Mouse (Mus musculus) gonadal fat pad, adult 2 months (tissue): ENCODE measurements at regions not wholly inside any gene's neighbourhood (a gene's known extent, or its start where the extent isn't known, plus 50 kb on each side); places are given as distances from the start of the nearest gene placed in this dataset.

Source experiments
- DNase-seq: peaks from one replicate; pipeline ENCODE4 v3.0.0-alpha.2; 2012; ENCODE audit warnings: low read depth

GRCm38 (mm10) chr9:41509597-41509996 lies 348.1 kb upstream of the Ubash3b start:
- DNase-seq, result no peak

DNA sequence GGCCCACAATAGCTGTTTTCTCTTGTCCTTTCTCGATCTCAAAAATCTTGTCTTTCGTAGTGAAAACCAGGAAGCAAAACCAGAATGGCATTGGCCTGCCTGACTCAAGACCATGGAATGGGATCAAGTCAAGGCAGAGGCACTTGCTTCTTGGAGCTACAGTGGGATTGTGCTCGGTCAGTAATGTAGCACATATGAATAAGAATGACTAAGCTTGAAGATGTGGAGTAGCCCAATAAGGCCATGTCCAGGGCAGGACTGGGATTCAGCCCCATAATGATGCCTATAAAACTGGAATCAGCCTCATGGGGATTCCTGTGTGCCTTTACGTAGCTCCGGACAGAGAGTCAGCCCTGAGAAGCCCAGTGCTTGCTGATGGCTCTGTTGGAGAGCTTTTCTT lies 347.2 kb upstream of the Ubash3b start:
- no peak for DNase-seq

DNA sequence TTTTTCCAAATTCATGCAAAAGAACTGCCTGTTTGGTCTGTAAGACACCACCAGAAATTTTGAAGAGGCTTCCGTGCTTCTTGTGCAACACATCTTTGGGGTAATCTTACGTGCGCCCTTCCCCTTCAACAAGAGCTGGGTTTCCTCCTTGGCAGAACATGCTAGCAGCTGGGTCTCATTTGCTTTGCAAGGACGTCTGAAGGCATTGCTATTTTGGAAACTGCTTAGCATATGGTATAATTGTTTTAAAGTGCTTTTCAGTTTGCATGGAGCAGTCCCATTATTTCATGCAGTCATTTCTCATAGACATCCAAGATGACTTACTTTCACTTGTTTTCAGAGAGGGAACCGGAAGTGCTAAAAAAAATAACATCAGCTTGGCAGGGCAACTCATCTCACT lies 336.8 kb upstream of the Ubash3b start:
- DNase-seq, result no peak

DNA sequence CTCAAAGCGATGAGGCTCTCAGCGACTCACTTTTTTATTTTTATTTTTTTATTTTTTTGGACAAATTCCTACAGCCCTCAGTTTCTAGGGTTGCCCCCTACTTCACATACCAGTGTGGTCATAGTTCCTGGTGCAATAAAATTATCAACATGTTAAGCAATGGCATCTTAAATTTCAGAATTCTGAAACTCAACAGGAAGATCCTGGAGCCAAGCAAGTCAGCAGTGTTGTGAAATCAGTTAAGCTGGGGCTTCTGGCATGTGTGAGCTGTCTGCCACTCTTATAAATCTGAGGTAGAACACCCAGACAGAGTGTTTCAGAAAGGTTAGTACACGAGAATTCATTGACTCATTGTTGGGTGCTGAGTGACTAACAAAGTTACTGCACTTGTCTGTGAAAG lies 328.6 kb upstream of the Ubash3b start:
- no peak for DNase-seq

DNA sequence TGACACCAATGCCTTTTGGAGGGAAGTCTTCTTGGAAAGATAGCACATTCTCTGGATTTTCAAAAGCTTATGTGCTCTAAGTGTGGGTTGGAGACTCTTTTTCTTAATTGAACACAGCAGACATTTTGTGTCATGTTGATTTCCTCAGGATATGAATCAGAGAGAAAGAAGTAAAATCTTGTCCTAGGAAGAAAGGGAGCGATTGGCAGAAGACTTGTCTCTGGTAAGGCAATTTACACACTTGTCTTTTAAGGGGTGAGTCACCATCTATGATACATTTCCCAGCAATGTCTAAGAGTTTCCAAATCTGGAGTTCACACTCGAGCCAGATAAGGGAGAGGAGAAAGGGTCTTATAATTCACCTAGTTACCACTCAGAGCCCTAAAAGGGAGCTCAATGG lies 326.5 kb upstream of the Ubash3b start:
- no peak for DNase-seq

DNA sequence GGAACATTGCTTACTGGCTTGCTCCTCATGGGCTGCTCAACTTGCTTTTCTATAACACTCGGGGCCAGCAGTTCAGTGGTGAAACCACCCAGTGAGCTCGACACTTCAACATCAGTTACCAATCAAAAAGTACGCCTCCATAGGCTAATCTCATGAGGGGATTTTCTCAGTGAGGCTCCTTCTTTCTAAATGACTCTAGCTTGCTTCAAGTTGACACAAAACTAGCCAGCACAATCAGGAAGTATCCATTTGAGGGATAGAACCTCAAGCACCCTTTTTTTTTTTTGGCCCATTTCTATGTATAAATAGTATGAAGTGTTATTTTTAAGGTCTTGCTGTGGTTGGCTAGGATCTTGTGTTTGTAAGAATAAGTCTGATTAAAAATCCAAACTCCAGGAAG lies 321.7 kb upstream of the Ubash3b start:
- no peak for DNase-seq

DNA sequence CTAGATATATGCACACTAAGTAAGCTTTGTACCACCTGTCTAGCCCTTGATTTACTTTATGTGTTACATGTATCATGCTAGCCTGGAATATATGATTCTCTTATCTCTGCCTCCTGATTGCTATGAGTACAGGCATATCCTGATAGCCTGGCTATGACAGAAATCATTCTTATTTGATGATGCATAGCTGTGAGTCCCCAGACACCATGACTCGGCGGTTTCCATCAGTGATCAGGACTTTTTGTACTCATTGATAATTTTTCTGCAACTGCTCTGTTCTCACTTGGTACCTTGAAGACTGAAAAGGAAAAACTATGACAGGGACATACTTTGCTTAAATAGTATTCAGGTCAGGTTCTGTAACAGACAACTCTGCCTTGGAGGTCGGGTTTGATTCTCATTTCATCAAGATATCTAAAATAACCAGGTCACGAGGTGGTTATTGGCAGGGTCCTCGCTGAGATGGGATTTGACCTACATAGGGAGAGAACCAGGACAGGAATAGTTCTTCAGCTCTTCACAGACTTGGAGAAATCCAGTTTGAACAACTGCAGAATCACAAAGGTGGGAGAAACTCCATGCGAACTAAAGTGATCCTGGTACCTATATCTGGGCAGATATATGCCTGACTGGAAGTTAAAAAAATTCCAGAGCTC lies 320.2 kb upstream of the Ubash3b start:
- DNase-seq, result no peak

DNA sequence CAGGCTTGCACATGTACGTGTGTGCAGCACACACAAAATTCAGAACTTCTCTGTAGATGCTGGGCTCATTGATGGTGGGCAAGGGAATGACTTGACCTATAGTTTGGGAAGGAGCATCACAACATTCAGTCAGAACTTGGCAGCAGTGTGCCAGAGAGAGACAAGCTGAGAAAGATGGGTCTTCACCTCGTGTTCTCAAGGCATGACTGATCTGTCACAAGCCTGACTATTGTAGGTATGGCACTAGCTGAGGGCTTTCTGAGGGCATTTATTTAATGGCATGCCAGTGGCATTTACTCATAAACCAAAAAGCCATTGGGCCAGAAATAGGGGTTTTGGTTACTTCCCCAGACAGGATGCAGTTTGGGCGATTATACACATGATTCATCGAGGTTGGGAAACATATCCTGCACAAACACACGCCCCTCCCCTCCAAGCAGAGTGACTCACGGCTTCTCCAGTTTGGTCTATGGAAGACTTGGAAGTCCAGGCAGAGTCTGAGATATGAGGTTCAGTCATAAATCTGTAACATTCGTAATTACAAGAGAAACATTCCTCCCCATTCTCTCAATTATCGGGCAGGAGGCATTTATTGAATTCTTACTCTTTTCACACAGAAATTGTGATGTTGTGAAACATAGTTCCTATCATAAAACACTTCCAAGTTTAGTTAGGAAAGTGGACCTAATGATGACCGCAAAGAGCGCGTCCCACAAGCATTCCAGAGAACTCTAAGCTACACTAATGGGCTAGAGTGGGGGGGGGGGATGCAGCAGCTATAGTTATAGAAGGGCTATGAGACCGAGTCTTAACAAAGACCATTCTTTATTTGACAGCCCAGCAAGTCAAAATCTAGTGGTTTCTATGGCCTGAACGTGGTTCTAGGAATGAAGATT lies 318.6 kb upstream of the Ubash3b start:
- no peak for DNase-seq

- no peak for DNase-seq
Observed at GRCm38 (mm10) chr9:41479085-41479484, 317.6 kb upstream of the Ubash3b start.

DNA sequence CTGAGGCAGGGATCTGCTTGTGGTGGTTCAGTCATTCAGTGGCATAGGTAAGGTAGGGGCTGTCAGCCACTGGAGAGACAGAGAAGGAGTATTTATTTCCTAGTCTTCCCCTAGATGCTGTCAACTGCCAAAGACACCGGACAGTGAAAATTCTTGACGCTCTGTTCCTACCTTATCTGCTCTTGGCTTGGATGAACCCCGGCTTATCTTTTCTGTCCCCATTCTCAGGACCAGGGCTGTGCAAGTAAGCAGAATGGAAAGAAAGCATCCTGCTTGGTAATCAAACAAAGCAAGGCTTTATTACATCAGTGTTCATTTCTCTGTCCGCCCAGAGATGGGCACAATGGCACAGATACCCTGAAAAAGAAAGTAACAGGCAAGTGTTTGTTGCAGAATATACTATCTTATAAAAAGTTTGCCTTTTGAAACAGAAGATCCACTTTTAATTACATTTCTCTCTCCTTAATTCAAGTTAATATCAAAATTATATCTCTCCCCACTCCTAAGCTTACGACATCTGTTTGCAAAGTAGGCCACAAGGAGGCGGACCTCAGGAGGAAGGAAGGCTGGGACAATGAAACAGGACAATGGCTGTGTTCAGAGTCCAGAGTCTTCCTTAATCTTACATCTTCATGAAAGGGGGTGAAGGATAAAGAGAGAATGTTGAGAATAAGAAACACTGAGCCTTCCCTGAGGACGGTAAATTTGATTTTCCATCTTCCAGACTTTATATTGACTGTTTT lies 316.8 kb upstream of the Ubash3b start:
- DNase-seq, result no peak

DNA sequence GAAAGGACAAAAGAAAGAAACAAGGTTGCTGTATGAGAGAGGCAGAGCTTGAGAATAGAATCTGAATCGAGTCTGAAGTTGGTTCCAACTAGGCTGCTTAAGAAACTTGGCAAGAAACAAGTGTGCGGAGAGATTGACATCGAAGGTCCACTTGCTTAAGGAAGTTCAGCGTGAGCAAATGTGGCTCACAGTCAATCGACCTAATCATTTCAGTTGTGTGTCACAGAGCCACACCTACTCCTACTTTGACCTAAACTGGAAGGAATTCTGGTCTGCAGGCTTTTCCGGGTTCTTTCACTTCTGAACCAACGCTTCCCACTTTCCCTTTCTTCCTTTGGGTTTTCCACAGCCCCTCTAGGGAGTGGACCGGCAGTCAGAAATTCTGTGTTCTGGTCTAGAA lies 313.8 kb upstream of the Ubash3b start:
- DNase-seq, result peak; percentile 23

DNA sequence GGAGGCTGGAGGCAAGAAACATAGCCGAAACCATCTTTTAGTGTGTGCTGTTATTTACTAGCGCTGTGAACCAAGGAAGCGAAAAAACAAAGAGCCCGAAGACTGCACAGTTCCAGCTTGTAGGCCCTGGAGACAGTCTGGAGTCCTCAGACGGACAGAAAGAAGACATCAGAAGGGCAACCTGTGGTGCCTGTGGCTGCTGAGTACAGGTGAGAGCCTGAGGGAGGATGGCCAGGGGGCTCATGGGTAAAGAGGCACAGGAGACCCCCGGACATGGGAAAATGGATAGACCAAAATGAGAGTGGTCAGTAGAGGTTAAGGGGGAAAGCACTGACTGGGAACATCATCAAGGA lies 313.4 kb upstream of the Ubash3b start:
- no peak for DNase-seq

DNA sequence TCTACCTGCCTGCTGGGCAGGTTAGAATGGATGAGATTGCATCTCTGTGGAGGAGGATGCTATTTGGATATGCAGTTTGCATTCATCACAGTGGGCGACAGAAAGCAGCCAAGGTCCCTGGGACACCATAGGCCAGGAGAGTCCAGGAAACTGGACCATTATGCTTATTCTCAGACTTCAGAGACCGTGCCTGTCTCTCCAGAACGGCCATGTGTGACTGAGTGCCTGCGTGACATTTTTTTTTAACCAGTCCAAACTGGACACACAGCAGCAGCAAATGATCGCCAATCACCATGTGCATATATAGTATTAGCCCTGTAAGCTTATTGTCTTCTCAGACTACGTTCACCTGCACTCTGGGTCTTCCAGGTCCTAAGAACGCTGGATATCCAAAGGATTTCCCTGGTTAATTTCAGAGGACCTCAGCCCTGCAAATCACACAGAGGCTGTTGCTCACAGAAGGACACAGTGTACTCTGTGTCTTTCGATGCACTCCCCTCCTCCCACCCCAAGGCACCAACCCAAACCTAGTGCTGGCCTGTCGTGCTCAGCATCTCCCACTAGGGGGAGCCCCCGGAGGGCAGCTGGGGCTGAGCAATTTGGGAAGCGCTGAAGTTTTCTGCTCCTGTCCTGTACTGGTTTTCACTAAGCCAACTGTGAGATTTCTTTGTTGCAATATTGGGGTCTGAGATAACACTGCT lies 312.9 kb upstream of the Ubash3b start:
- DNase-seq, result peak; percentile 38

- DNase-seq, result no peak
Observed at GRCm38 (mm10) chr9:41473506-41473905, 312.0 kb upstream of the Ubash3b start.

- no peak for DNase-seq
Observed at GRCm38 (mm10) chr9:41471345-41471744, 309.8 kb upstream of the Ubash3b start.

GRCm38 (mm10) chr9:41470010-41470409 lies 308.5 kb upstream of the Ubash3b start:
- no peak for DNase-seq

- no peak for DNase-seq
Observed at GRCm38 (mm10) chr9:41469414-41469813, 307.9 kb upstream of the Ubash3b start.

GRCm38 (mm10) chr9:41464057-41464685 lies 302.7 kb upstream of the Ubash3b start:
- no peak for DNase-seq

DNA sequence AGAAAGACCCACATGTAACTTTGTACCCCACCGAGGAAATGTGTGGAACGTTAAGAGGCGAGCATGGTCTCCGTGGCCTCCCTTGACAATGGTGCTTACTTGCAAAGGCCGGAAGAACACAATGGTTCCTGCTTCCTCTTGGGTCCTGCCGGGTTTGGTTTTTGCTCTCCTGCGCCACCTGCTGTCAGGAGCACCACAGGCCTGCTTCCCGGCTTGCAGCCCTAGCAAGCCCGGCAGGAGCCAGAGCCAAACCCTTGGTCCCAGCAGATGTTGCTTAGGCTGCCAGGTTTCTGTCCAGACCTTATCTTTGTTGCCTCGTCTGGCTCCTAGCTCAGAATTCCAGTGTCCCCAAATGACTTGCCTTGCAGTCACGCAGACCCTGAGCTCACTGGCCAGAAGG lies 300.2 kb upstream of the Ubash3b start:
- no peak for DNase-seq

GRCm38 (mm10) chr9:41460709-41461108 lies 299.2 kb upstream of the Ubash3b start:
- no peak for DNase-seq

GRCm38 (mm10) chr9:41457003-41457402 lies 295.5 kb upstream of the Ubash3b start:
- DNase-seq, result no peak

DNA sequence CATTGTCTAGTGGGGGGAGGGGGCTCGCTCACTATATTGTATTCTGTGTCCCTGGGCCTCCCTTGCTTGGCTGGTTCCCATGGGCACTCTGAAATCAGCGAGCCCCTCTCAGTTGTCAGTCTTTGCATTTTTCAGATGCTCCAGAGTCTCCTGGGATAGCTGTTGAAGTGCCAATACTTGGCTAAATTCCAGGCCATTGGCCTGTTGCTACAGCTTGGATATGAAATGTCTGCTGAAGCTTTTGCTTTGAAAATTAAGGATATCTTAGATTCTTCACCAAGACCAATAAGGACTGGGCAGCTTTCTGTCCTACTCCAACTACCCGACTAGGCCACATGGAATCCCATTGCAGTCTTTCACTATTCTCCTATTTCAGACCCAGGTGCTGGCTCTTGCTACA lies 290.2 kb upstream of the Ubash3b start:
- DNase-seq, result no peak
